Mouse (Mus musculus) lung, postnatal 36 days (tissue): ENCODE data around the gene Rcl1.

Experiments
- DNase-seq: peaks from one replicate; pipeline ENCODE4 v3.0.0; 2022; ENCODE audit warnings: mixed read lengths

Rcl1 gene

DNA sequence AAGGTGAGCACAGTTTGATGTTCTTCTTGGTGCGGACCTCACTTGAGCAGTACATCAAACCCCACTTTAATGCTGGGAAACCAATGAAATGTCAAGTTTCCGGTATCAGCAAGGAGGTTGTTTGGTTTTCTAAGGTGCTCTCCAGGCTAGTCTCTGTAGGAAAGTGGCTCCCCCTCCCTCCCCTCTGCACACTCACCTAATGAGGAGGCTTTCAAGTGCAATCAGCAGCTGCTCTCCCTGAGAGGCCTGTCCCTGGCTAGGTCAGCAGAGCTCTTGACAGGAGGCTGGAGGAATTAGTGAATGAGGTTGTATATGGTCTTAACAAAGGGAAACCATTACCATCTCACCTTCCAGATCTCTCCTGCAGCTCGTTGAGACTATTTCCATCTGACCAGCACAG, 54.4 kb downstream of the Rcl1 start:
- DNase-seq = peak; percentile 59

DNA sequence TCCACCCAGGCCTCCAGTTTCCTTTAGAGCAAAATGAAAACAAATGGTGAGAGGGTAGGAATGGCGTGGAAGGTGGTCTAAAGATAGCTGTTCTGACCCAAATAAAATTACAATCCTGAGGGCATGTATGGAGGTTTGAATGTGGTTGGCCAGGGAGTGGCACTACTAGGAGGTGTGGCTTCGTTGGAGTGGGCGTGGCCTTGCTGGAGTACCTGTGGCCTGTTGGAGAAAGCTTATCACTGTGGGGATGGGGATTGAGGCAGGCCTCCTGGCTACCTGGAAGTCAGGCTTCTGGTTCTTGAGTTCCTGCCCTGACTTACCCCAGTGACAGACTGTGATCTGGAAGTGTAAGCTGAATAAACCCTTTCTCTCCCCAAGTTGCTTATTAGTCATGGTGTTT, 55.2 kb downstream of the Rcl1 start:
- no peak for DNase-seq

DNA sequence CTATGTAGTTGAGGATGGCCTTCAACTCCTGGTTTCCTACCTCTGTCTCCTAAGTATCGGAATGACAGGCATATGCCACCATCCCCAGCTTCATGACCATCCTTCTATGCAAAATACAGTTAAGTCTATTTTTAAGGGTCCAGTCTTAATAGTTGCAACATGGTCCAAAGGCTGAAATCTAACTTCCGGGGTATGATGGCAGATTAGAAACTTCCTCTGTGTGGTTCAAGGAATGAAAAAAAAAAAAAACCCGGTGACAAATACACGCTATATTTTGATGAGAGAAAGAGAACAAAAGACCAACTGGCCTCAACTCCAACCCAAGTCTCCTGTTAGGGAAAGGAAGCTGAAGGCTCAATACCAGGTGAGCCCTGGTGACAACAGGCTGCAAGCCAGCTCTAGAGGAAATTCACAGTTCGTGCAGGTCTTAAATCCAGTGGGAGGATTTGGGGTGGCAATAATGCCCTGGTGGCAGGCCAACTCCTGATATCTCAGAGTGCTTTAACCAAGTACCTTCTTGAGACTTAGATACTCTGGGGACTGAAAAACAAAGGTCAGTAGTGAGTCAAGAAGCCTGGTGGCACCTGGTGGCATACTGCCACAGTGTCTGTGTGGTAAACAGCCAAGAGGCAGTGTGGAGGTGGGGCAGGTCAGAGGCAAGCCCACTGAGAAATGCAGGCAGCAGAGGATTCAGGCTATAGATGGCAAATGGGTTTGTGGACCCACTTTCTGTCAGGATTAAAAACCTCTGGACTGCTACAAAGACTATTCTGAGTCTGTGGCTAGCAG, 56.7 kb downstream of the Rcl1 start:
- peak; percentile 49 for DNase-seq

DNA sequence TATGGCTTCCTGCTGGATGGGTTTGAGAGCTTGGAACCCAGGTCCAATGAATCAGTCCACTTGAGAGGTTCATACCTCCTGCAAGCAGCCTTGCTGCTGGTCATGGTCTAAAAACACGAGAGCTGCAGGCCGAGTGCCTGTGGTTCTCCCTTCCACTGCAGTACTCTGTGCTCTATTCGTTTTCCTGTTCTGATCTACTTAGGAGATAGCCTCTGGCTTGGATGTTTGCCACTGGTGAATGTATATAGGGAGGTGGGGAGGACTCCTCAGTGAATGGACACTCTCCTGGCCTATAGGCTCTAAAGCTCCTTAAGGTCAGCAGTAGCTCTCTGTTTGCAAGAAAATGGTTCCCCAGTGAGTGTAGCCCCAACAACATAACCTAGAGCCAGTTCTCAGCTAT, 57.3 kb downstream of the Rcl1 start:
- DNase-seq = no peak

DNA sequence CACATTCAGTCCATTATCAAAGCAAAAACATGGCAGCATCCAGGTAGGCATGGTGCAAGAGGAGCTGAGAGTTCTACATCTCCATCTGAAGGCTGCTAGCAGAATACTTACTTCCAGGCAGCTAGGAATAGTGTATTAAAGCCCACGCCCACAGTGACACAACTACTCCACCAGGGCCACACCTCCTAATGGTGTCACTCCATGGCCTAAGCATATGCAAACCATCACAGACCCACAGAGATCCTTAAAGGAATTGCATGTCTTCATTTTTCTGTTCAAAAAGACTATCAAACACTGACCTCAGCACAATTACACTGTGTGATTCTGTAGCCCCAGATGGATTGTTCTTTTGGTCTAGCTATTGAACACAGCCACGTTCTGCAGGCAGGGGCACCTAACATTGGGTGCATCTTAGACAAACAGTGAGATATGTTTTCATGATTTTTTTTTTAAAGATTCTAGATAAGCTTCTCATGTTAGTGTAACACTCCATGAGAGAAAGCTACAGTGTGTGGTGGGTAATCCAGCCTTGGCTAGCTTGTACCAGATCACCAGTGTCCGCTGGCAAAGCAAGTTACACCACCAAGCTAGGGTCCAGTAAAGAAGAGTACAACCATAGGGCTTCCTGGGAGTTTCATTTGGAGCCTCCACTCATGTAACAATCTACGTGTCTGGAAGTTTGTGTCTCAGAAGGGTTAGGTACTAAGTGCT, 62.8 kb downstream of the Rcl1 start:
- no peak for DNase-seq

DNA sequence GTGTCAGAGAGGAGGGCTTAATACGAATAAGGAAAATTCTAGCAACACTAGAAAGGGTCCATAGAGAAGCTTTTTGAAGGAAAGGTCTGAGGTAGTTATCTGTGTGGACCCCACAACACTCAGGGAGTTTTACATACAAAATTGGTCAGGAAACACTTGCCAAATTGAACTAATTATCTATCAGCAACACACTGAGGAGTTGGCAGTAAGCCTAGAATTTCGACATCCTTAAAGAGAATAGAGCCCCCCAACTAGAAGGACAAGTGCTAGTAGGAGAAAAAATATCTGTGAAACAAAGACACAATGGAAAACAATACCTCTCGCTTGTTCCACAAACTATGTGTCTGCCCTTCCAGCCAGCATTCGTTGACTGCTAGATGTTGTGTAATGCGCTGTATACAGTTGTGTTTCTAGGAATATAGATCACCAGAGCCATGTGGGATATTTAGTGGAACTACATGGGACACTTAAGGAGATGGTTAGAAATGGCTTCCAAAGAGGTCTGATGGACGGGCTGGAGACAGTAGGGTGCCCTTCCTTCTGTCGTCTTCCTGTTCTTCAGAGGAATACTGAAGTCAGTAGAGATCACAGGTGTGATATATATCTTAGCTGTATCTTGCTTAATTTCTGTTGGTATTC, 63.5 kb downstream of the Rcl1 start:
- no peak for DNase-seq

DNA sequence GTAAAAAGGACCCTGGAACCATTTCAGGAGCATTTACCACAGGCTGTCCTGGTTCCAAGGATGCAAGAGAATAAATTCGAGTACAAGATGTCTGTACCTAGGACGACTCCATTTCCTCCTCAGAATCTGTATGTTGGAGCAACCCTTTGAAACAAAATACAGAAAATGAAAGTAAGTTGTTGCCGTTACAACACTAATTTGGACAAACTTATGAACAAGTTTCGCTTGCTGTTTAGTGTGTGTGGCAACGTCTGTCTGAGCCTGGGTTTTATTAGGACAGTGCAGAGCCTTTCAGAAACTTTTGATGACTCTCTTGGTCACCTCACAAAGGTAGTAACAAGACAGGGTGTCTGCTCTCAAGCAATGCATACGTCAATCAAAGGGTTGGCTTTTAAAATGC, 66.8 kb downstream of the Rcl1 start:
- DNase-seq = no peak

DNA sequence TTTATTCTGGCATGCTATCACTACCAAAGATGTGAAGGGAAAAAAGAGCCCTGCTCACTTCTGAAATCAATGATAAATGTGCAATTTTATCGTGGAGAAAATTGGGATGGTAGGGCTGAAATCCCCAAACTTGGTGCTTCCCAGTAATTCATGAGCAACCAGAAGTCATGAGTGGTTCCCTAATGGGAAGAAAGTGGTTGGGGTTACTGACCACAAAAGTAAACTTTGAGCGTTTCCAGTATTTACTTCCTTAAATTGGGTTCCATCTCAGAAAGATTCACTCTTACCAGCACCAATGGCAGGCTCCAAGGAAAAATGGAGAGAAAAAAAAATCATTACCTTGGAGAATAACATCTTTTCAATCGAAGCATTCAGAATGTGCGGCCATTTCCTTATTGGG, 79.2 kb downstream of the Rcl1 start:
- peak; percentile 10 for DNase-seq

DNA sequence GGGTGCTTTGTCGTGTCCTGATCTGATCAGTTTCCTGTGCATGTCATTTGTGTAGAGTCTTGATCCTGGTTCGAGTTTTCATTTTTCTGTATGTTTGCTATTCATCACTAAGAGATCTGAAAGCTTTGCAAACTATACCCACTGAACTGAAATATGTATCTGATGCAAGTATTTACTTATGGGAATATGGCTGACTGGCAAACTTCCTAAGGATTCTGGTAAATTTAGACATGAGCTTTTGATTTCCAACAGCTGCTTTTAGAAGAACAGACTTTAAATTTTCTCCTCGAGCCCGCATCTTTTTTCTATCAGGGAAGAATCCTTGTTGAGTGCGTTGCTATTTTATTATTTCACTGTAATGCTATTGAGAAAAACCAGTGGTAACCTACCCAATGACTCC, 81.0 kb downstream of the Rcl1 start:
- no peak for DNase-seq

DNA sequence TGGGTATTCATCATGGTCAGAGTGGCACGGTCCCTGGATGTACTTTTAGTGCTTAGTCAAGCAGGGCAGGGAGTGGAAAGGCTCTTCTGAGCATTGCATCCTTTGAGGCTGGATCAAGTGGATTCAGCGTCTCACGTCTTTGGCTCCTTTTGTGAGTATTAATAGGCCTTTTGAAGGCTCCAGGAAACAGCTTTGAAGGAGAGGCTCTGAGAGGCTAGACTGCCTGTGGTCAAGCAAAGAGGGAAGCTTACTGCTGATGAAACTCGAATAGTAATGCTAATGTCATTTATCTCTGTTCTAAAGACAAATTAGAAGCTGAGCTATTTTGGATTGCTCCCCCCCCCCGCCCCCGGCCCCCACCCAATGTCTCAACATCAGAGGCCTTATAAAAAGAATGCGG, 83.9 kb downstream of the Rcl1 start:
- peak; percentile 6 for DNase-seq

DNA sequence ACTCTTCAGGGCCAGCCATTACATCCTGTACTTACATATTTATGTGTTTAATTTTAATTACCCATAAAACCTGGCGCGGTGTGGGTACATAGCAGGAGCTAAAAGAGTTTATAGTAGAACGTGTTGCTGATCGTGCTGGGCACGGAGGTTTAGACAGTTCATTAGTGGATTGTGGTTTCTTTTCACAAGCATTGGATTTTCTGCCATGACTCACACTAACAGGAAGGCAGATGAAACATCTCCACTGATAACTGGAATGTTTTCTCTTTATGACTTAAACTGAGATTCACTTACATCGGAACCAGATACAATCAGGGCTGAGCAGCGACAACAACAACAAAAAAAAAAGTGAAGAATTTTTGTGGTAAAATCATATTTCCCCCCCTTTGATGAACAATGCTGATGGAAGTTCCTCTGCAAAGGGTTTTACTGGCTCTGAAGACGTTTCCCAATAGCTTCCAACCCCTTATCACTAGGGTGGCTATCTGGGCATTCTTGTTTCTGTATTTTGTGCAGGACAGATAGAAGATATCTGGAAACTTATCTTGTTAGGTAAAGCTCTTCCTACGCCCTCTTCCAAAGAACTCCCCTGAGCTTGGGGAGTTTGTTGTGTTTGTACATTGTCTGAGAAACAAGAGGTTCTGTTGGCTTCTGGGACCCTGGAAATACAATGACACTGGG, 84.5 kb downstream of the Rcl1 start:
- peak; percentile 43 for DNase-seq

DNA sequence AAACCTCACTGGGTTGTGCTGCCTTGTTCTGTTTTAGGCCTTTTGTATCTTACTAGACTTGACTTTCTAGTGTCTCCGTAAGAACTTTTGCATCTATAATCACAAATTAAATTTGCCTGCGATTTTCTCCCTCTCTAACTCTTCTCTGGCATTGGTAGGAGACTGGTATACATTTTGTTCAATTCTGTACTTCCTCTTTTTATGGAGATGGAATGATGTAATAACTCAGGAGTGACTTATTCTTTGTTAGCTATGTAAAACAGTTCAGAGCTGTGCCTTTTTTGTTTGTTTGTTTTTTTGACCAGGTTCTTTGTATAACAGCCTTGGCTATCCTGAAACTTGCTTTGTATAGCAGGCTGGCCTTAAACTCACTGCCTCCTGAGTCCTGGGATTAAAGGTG, 87.7 kb downstream of the Rcl1 start:
- no peak for DNase-seq
